Mouse (Mus musculus) neutrophil, adult 5-6 weeks (primary cell): ENCODE measurements at regions not wholly inside any gene's neighbourhood (a gene's known extent, or its start where the extent isn't known, plus 50 kb on each side); places are given as distances from the start of the nearest gene placed in this dataset.

ENCODE experiments used
- ATAC-seq: fragments of 151-379, 151-347 bp; 2 replicates; pipeline ENCODE4 v1.8.0; 2017; ENCODE audit warnings: mild to moderate bottlenecking, moderate TSS enrichment; ENCODE audit not compliant: insufficient number of reproducible peaks, poor library complexity, low FRiP score, severe bottlenecking; ENCODE audit errors: extremely low read depth

DNA sequence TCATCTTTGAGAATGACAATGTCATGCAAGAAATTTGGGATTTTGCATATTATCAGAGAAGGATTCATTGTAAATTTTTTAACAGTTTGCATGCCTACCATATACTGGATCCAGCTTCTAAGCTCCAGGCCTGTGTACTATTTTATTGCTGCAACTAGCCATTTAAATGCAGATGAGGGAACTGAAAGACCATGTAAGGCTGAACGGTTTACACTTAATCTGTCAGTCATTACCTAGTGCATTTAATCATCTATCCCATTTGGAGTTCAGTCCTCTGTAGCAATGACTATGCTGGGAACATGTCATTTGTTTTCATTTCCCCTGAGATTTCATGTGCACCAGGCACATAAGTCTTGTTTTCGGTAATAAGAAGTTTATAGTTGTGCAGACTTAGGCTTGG, 631.8 kb upstream of the Gm21961 start:
- ATAC-seq = no peak

DNA sequence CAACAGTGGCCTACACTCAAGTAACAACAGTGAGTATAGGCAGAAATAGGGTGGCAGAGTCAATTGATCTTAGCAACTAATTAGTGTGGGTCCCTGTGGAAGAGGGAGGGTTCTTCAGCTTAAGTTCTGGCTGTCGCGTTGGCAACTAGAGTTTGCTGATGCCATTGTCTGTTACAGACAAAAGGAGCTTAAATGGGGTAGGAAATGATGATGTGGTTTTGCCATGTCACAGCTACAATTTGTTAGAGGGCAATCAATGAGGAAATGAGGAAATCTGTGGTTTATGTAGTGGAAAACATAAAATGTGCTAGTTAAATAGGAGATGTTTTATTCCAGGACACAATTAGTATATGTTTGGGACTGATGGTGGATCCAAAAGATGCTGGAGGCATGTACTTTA, 624.8 kb upstream of the Gm21961 start:
- ATAC-seq = no peak

DNA sequence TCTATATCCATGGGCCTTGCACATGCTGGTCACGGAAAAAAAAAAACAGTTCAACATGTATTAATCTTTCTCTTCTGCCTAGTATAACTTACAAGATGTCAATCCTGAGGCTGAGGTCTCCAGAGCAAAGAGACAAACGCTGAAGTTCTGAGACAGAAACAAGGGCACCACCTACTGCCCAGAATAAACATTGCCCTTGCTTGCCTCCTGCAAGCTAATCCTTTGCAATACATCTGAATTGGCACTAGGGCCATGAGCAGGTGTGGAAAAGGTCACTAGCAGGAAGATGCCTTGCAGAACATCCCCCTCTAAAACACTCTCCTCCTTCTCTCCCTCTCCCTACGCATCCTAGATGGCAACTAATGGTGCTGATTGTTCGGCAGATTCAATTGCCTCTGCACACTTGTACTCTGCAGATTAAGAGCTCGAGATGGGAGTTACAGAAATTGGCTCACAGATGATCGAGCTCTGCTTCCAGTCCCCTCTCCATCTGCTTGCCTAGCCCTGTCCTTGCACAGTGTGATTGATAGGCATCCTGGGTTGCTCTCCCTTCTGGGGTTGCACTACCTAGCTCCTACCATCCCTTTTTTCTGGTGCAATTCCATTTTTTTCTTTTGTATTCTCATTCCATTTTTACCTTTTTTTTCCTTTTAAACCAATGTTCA, 622.9 kb upstream of the Gm21961 start:
- ATAC-seq = 0 out of 2 replicates have a peak, but pooled peaks have one; percentile 16

GRCm38 (mm10) chr15:65632440-65632839, 617.7 kb upstream of the Gm21961 start:
- no peak for ATAC-seq

GRCm38 (mm10) chr15:65630476-65630875, 615.8 kb upstream of the Gm21961 start:
- no peak for ATAC-seq

DNA sequence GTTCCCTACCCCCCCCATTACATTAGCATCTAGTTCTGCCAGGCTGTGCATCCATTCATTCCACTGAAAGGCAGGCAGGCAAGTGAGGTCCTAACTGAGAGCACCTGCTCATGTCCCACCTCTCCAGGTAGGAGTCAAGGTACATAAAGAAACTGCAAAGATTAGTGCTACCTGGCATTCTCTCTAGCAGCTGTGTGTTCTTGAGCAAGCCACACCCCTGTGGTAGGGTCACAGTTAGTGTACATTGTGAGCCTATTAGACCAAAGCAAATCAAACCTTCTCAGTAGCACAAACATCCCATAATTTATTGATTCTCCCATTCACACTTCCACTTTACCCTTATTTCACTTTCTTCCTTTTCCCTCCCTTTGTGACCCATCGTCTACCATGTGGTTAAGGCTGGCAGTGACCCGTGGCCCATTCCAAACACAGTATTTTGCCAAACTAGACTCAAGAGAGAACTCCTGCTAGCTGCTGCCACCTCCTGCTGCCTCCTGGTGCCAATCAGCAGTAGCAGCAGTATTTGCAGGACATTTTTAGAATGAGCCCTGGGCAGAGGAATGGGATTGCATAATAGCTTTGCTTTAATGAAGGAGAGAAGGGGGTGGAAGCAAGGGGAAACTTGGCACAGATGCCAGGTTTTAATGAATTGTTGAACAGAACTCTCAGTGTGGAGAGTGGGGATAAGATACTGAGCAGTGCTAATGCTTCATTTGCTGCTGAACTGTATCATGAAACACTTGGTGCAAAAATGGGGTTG, 578.2 kb upstream of the Gm21961 start:
- no peak for ATAC-seq

DNA sequence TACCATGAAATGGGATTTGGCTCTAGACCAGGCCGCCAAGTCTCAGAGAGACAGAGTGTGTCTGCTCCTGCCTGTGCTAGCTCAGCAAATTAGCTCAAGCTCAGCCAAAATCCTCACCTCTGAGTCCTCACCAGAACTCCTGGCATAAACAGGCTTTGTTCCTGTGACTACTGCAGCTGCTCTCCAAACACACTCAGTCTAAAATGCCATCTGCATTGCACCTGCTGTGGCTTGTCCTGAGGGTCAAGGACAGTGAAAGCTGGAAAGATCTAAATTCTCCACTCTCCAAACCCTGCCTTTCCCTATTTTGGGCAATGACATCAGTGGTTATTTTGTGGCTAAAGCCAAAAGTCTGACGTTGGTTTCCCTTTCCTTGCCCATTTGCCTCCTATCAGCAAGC, 570.9 kb upstream of the Gm21961 start:
- ATAC-seq = no peak

GRCm38 (mm10) chr15:65579353-65579752, 564.6 kb upstream of the Gm21961 start:
- no peak for ATAC-seq

DNA sequence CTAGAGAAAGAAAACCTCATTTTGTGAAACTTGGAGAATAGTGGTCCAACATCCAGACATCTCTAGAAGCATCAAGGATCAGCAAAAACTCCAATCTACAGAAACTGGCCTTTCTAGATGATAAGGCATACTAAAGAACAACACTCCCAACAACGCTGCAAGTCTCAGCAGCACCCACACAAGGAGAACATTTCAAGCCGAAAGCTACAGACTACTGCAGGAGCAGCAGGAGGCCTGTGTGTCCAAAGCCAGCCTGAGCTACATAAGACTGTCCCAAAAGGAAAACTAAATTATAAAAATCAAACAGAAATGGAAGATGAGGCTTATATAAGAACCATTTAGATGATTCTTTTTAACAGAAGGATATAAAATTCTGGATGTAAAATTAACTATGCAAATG, 553.2 kb upstream of the Gm21961 start:
- no peak for ATAC-seq

- no peak for ATAC-seq
These were observed 543.4 kb upstream of the Gm21961 start for GRCm38 (mm10) chr15:65557846-65558835.

- ATAC-seq = no peak
These were observed 534.3 kb upstream of the Gm21961 start for GRCm38 (mm10) chr15:65549046-65549445.

GRCm38 (mm10) chr15:65535606-65536005, 520.9 kb upstream of the Gm21961 start:
- ATAC-seq = no peak

GRCm38 (mm10) chr15:65532241-65532640, 517.5 kb upstream of the Gm21961 start:
- ATAC-seq = no peak

- ATAC-seq = no peak
These were observed 488.0 kb upstream of the Gm21961 start for GRCm38 (mm10) chr15:65502656-65503055.

- ATAC-seq = no peak
These were observed 464.2 kb upstream of the Gm21961 start for GRCm38 (mm10) chr15:65478940-65479339.

GRCm38 (mm10) chr15:65455203-65455816, 440.6 kb upstream of the Gm21961 start:
- ATAC-seq = no peak

DNA sequence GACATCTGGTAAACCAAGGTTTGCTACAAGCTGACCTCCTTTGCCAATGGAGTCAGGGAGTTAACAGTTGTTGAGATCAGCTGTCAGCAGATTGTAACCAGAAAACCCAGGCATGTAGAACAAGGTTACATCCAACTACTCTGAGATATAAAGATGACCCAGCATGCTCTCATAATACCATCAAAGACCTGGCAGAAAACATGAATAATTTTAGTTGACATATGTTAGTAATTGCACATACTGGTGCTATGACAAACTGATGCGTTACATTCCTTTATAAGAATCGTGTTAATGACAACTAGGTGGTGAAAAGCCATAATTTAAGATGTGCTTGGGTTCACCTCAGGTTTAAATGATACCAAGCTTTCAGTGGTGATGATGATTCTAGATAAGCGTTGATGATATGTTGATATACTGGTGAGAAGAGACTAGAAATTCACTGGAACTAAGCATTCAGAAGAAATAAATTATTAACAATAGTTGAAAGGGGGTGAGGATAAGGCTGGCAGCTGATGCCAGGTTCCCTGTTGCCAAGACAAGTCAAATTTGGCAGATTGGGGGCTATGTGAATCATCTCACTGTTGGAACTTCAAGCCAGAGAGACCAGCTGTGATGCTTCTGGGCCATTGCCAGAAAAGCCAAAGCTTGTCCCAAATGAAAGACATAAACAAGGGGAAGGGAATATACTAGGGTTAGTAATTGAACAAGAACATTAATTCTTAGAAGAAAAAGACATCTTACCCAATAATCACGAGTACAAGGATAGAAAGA, 437.7 kb upstream of the Gm21961 start:
- no peak for ATAC-seq

- ATAC-seq = no peak
These were observed 405.0 kb upstream of the Gm21961 start for GRCm38 (mm10) chr15:65419736-65420135.
